Mouse (Mus musculus): ENCODE measurements around the gene Tsnax. TPM values are rescaled to one million over a fixed set of nuclear protein-coding genes. Genes with fewer than 3 reads are reported as not detected.

The Tsnax gene
- polyA plus RNA-seq, 1 experiment from 2014 or later = 143 TPM

DNA sequence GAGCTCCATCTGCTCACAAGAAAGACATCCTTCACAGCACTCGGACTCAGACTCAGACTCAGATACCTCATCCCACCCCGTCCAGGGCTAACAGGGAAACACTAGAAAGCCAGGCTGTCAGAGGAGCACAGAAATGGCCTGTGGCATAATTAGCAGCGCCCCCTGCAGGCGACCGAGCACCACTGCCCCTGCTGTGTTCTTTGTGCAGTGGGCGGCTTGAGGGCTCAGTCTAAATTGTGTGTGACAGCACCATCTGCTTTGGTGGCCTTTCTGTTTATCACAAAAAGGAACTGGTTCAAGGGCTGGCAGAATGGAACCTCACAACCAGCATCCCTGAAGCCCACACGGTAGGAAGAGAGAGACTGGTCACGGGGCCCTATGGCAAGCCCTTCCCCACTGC is 21.9 kb downstream of the Tsnax start:
- Histone ChIP-seq H3K27ac (replicated peaks; ENCODE audit: low read depth, low read length) (no peak overlapping the region), H3K36me3 (ENCODE audit: control insufficient read depth, insufficient read depth, low read length) (peaks cover 10% of the 10 kb centered on the region), H3K4me1 (ENCODE audit: control insufficient read depth, insufficient read depth, low read length) (0 out of 2 replicates have a peak, but pooled peaks cover 2% of the 10 kb centered on the region), H3K9ac (ENCODE audit: low read length) (no peak overlapping the region), H3K4me3 (ENCODE audit: low read depth, low read length) (no peak overlapping the region), H3K9me3 (ENCODE audit: control insufficient read depth, low read length) (no peaks in the 10 kb centered on the region), H3K4me2 (ENCODE audit: low read depth, severe bottlenecking) (no peak overlapping the region), H3K27me3 (ENCODE audit: control insufficient read depth, insufficient read depth, low read length) (no peaks in the 10 kb centered on the region)
- DNase-seq (ENCODE audit: low spot score) (peak; percentile 73), ATAC-seq (ENCODE audit: insufficient number of reproducible peaks, low FRiP score, low TSS enrichment, low read depth) (no peak)
- WGBS = 53% methylated on average over 8 of the region's 8 CpGs

DNA sequence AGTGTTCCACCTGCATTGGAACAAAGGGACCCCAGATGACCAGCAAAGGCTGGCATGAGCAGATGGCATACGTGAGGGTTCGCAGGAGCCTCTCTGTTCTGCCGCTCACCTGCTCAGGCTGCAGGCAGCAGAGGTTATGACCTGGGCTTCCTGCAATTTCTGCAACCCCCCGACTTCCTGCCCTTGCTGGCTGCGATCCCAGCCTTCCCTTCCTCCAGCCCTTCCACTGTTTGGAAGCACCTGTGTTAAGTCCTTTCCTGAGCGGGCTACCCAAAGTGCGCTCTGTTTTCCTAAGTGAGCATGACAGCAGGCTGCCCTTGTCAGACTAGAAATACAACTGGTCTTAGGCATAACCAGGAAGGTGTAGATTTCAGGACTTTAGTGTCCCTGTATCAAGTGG is 24.3 kb downstream of the Tsnax start:
- H3K9me3 ChIP-seq (ENCODE audit: control insufficient read depth, low read length) = no peaks in the 10 kb centered on the region
- no peak overlapping the region for H3K4me2 ChIP-seq (ENCODE audit: low read depth, severe bottlenecking)
- H3K36me3 ChIP-seq (ENCODE audit: control insufficient read depth, insufficient read depth, low read length) = peaks cover 8% of the 10 kb centered on the region
- peaks cover 5% of the 10 kb centered on the region; the same call in 1 of the 2 replicates for H3K4me1 ChIP-seq (ENCODE audit: control insufficient read depth, insufficient read depth, low read length)
- no peaks in the 10 kb centered on the region for H3K27me3 ChIP-seq (ENCODE audit: control insufficient read depth, insufficient read depth, low read length)
- H3K27ac ChIP-seq (replicated peaks; ENCODE audit: low read depth, low read length) = 0 out of 2 replicates have a peak overlapping the region, but pooled peaks have one; percentile 18
- no peak for ATAC-seq (ENCODE audit: insufficient number of reproducible peaks, low FRiP score, low TSS enrichment, low read depth)
- 68% methylated on average over 7 of the region's 7 CpGs for WGBS
- no peak for DNase-seq (ENCODE audit: low spot score)
- H3K9ac ChIP-seq (ENCODE audit: low read length) = no peak overlapping the region
- no peak overlapping the region for H3K4me3 ChIP-seq (ENCODE audit: low read depth, low read length)

DNA sequence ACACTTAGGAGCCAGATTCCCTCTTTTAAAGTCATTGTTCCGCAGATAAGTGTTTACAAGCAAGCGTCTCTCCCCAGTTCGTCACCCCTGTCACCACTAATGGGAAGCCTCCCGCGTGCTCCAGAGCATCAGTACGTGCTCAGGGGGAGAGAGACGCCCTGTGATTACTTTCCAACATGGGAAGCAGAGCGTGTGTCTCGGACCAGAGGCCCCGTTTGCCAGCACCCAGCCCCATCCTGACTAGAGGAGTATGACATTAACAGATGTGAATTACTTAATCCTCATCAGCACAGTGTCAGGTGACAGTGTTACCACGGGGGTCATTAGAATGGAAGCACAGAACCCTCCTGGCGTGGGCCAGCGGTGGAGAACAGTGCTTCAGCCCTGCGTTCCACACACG is 25.9 kb downstream of the Tsnax start:
- Histone ChIP-seq H3K4me1 (ENCODE audit: control insufficient read depth, insufficient read depth, low read length) (peaks cover 8% of the 10 kb centered on the region; the same call in 1 of the 2 replicates), H3K9ac (ENCODE audit: low read length) (no peak overlapping the region), H3K36me3 (ENCODE audit: control insufficient read depth, insufficient read depth, low read length) (peaks cover 5% of the 10 kb centered on the region; the same call in 1 of the 2 replicates), H3K9me3 (ENCODE audit: control insufficient read depth, low read length) (no peaks in the 10 kb centered on the region), H3K4me3 (ENCODE audit: low read depth, low read length) (no peak overlapping the region), H3K27me3 (ENCODE audit: control insufficient read depth, insufficient read depth, low read length) (no peaks in the 10 kb centered on the region), H3K4me2 (ENCODE audit: low read depth, severe bottlenecking) (no peak overlapping the region), H3K27ac (replicated peaks; ENCODE audit: low read depth, low read length) (no peak overlapping the region)
- no peak for DNase-seq (ENCODE audit: low spot score)
- ATAC-seq (ENCODE audit: insufficient number of reproducible peaks, low FRiP score, low TSS enrichment, low read depth) = no peak
- WGBS = 86% methylated on average over 15 of the region's 15 CpGs

DNA sequence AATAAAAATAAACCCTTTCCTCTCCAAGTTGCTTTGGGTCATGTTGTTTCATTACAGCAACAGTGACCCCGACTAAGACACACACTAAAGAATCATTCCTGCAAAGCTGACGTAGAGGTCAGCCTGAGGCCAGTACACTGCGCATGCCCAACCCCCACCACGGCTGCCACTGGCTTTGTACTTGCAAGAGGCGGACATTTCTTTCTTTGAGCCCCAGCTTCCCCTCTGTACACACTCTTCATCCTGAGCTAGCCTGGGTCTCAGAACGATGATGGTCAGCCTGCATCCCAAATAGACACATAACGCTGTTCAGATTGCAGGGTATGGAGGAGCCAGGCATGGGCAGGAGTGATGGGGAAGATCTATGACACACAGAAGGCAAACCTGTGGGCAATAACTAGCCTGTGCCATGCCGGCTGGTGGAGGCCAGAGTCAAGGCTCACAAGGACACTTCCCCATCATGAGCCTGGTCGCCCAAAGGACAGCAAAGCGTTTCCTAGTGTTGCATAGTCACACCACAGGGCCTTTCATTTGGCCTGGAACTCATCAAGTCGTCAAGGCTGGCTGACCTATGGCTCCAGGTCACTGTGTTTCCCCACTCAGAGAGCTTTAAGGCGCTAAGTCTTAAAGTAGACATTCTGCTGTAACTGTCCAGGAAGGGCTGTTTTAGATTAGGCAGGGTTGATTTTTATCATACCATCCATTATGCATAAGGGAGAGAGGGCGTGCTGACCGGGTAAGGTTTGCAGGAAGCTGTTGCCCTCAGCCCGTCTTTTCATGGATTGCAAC is 28.0 kb downstream of the Tsnax start:
- Histone ChIP-seq H3K4me2 (ENCODE audit: low read depth, severe bottlenecking) (no peak overlapping the region), H3K4me1 (ENCODE audit: control insufficient read depth, insufficient read depth, low read length) (peaks cover 8% of the 10 kb centered on the region; the same call in 1 of the 2 replicates), H3K27ac (replicated peaks; ENCODE audit: low read depth, low read length) (no peak overlapping the region), H3K27me3 (ENCODE audit: control insufficient read depth, insufficient read depth, low read length) (no peaks in the 10 kb centered on the region), H3K9me3 (ENCODE audit: control insufficient read depth, low read length) (no peaks in the 10 kb centered on the region), H3K9ac (ENCODE audit: low read length) (no peak overlapping the region), H3K4me3 (ENCODE audit: low read depth, low read length) (no peak overlapping the region), H3K36me3 (ENCODE audit: control insufficient read depth, insufficient read depth, low read length) (peaks cover 5% of the 10 kb centered on the region; the same call in 1 of the 2 replicates)
- ATAC-seq (ENCODE audit: insufficient number of reproducible peaks, low FRiP score, low TSS enrichment, low read depth) (no peak), DNase-seq (ENCODE audit: low spot score) (peak; percentile 36)
- 37% methylated on average over 15 of the region's 15 CpGs for WGBS

DNA sequence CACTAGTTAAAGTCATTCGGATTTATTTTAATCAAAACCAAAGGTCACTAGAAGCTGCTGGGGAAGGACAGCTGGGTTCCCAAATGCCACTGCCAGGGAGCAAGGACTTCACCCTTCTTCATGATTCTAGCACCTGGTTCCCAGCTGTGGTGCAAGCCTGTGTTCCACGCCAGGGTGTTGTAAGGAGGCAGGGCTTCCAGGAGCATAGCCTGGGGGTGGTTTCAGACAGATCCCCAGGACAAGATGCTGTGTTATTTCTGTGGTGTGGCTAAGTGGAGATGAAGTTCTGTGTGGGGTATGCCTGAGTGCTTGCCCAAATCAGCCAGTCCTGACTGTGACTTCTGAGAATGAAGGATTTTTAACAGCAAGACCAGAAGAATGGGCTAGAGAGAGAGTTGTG is 28.7 kb downstream of the Tsnax start:
- H3K27me3 ChIP-seq (ENCODE audit: control insufficient read depth, insufficient read depth, low read length) = no peaks in the 10 kb centered on the region
- H3K27ac ChIP-seq (replicated peaks; ENCODE audit: low read depth, low read length) = no peak overlapping the region
- no peak for ATAC-seq (ENCODE audit: insufficient number of reproducible peaks, low FRiP score, low TSS enrichment, low read depth)
- H3K4me2 ChIP-seq (ENCODE audit: low read depth, severe bottlenecking) = no peak overlapping the region
- no peak for DNase-seq (ENCODE audit: low spot score)
- H3K9ac ChIP-seq (ENCODE audit: low read length) = no peak overlapping the region
- no peaks in the 10 kb centered on the region for H3K9me3 ChIP-seq (ENCODE audit: control insufficient read depth, low read length)
- WGBS = 19% methylated on average over 2 of the region's 2 CpGs
- peaks cover 3% of the 10 kb centered on the region; the same call in 1 of the 2 replicates for H3K36me3 ChIP-seq (ENCODE audit: control insufficient read depth, insufficient read depth, low read length)
- no peak overlapping the region for H3K4me3 ChIP-seq (ENCODE audit: low read depth, low read length)
- H3K4me1 ChIP-seq (ENCODE audit: control insufficient read depth, insufficient read depth, low read length) = peaks cover 8% of the 10 kb centered on the region; the same call in 1 of the 2 replicates

DNA sequence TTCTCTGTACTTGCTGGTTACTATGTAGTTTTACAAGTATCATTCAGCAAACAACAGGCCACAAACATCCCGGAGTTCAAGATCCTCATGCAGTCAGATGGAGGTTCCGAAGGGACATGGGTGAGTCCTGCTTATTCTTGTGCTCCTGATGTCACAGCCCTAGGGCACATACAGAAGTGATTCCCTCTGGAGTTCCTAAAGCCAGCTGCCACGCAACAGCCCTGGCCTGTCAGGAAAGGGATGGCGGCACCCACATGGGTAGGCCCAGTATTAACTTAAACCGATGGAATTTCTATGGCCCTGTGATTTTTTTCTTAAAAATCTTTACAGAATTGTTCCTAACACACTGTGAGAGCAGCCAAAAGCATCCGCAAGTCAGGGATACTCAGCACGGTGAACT is 30.6 kb downstream of the Tsnax start:
- Histone ChIP-seq H3K4me3 (ENCODE audit: low read depth, low read length) (no peak overlapping the region), H3K9ac (ENCODE audit: low read length) (no peak overlapping the region), H3K9me3 (ENCODE audit: control insufficient read depth, low read length) (no peaks in the 10 kb centered on the region), H3K27ac (replicated peaks; ENCODE audit: low read depth, low read length) (no peak overlapping the region), H3K36me3 (ENCODE audit: control insufficient read depth, insufficient read depth, low read length) (0 out of 2 replicates have a peak, but pooled peaks cover 3% of the 10 kb centered on the region), H3K4me1 (ENCODE audit: control insufficient read depth, insufficient read depth, low read length) (peaks cover 6% of the 10 kb centered on the region; the same call in 1 of the 2 replicates), H3K4me2 (ENCODE audit: low read depth, severe bottlenecking) (no peak overlapping the region), H3K27me3 (ENCODE audit: control insufficient read depth, insufficient read depth, low read length) (no peaks in the 10 kb centered on the region)
- 64% methylated on average over 7 of the region's 7 CpGs for WGBS
- DNase-seq (ENCODE audit: low spot score) (no peak), ATAC-seq (ENCODE audit: insufficient number of reproducible peaks, low FRiP score, low TSS enrichment, low read depth) (no peak)

DNA sequence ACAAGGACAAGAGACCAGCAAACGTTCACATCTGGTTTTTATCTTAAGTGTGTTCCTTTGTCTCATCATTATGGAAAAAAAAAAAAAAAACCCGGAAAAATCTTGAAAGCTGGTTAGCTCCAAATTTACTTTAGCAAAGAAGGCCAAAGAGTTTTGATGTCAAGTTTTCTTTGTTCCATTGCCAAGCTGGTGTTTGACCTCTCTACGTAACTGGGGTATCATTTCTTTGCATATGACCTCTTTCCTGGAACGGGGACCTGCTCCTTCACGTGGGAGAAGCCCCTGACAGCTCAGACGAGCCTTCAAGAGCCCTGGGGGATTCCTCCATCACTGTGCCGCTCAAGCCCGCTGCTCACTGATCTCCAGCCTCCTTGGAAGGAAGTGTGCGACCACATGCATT is 31.1 kb downstream of the Tsnax start:
- Histone ChIP-seq H3K27me3 (ENCODE audit: control insufficient read depth, insufficient read depth, low read length) (no peaks in the 10 kb centered on the region), H3K4me3 (ENCODE audit: low read depth, low read length) (no peak overlapping the region), H3K27ac (replicated peaks; ENCODE audit: low read depth, low read length) (no peak overlapping the region), H3K9ac (ENCODE audit: low read length) (no peak overlapping the region), H3K36me3 (ENCODE audit: control insufficient read depth, insufficient read depth, low read length) (0 out of 2 replicates have a peak, but pooled peaks cover 3% of the 10 kb centered on the region), H3K9me3 (ENCODE audit: control insufficient read depth, low read length) (no peaks in the 10 kb centered on the region), H3K4me1 (ENCODE audit: control insufficient read depth, insufficient read depth, low read length) (peaks cover 6% of the 10 kb centered on the region; the same call in 1 of the 2 replicates), H3K4me2 (ENCODE audit: low read depth, severe bottlenecking) (no peak overlapping the region)
- 14% methylated on average over 9 of the region's 9 CpGs for WGBS
- DNase-seq (ENCODE audit: low spot score) (no peak), ATAC-seq (ENCODE audit: insufficient number of reproducible peaks, low FRiP score, low TSS enrichment, low read depth) (no peak)

DNA sequence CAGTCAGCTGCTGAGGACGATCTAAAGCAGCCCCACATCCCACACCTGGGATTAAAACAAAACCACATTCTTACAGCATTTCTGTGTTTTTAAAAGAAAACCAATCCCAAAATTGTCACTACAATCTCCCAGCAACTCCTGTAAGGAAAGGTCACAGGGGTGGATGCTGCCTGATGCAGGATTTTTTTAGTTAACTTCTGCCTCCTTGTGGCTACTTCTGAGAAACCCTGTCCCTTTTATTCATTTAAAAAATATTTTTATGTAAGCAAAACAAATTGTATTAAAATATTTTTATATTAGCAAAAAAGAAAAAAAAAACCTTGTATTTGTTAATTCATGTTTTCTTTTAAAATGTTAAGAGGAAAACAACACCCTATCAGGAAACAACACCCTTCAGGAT is 33.0 kb downstream of the Tsnax start:
- ATAC-seq (ENCODE audit: insufficient number of reproducible peaks, low FRiP score, low TSS enrichment, low read depth) = no peak
- Histone ChIP-seq H3K27me3 (ENCODE audit: control insufficient read depth, insufficient read depth, low read length) (no peaks in the 10 kb centered on the region), H3K9ac (ENCODE audit: low read length) (no peak overlapping the region), H3K27ac (replicated peaks; ENCODE audit: low read depth, low read length) (no peak overlapping the region), H3K36me3 (ENCODE audit: control insufficient read depth, insufficient read depth, low read length) (no peaks in the 10 kb centered on the region), H3K4me2 (ENCODE audit: low read depth, severe bottlenecking) (no peak overlapping the region), H3K4me3 (ENCODE audit: low read depth, low read length) (no peak overlapping the region), H3K9me3 (ENCODE audit: control insufficient read depth, low read length) (no peaks in the 10 kb centered on the region), H3K4me1 (ENCODE audit: control insufficient read depth, insufficient read depth, low read length) (peaks cover 3% of the 10 kb centered on the region; the same call in 1 of the 2 replicates)
- no peak for DNase-seq (ENCODE audit: low spot score)
- WGBS = 85% methylated on average over 1 of the region's 1 CpGs

Data from limb, embryonic 11.5 days (tissue).